Mouse (Mus musculus): ENCODE data around the gene Aff1. TPM values are rescaled to one million over a fixed set of nuclear protein-coding genes. Genes with fewer than 3 reads are reported as not detected.
A peak's percentile ranks its signal among the peaks of the same experiment; 100 is the strongest.

Aff1 gene
- polyA plus RNA-seq, 2 experiments: 7.0 to 17.1 TPM

DNA sequence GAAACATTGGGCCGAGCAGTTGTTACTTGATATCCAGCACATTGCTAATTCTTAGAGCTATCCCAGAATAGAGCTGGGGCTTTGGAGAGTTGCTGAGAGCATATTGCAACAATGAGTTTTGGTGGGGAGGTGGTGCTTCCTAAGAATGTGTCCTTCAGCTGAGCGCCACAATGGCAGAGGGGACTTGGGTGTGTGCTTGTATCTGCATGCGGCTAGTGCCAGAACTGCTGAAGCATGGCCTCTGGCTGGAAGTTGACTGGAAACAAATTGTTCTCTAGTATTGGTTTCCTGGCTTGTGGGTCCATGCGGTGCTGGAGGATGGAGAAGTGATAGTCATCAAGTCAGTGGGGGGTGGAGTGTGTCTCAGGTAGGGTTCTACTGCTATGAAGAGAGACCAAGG, 13.2 kb downstream of the Aff1 start:
- Histone ChIP-seq H3K9ac (replicated peaks) (no peak overlapping the region), H3K4me3 (ENCODE audit: insufficient read depth in 1 of 2, low read depth in 2 of 2, low read length in 2 of 2) (no peak overlapping the region), H3K27ac (no peak overlapping the region), H3K9me3 (ENCODE audit: control insufficient read depth, low read length) (no peaks in the 10 kb centered on the region), H3K27me3 (ENCODE audit: control insufficient read depth, insufficient read depth, low read length) (no peaks in the 10 kb centered on the region), H3K36me3 (replicated peaks; ENCODE audit: control insufficient read depth, insufficient read depth, low read depth) (no peaks in the 10 kb centered on the region), H3K4me1 (replicated peaks; ENCODE audit: control insufficient read depth in 2 of 2, insufficient read depth in 2 of 2, low read length in 1 of 2) (peaks cover 7 to 9% of the 10 kb centered on the region in 2 experiments), H3K4me2 (ENCODE audit: low read depth) (no peak overlapping the region)
- no peak for ATAC-seq (ENCODE audit: insufficient read depth)
- DNase-seq (ENCODE audit: low read depth in 3 of 3, low spot score in 3 of 3): no peak
- 73% methylated on average over 4 of the region's 4 CpGs for WGBS (ENCODE audit: insufficient replicate concordance)
- TF ChIP-seq CTCF (IDR thresholded peaks at IDR 0.05; ENCODE audit: low read depth) (no peak), EP300 (IDR thresholded peaks at IDR 0.05; ENCODE audit: low read depth) (no peak)

DNA sequence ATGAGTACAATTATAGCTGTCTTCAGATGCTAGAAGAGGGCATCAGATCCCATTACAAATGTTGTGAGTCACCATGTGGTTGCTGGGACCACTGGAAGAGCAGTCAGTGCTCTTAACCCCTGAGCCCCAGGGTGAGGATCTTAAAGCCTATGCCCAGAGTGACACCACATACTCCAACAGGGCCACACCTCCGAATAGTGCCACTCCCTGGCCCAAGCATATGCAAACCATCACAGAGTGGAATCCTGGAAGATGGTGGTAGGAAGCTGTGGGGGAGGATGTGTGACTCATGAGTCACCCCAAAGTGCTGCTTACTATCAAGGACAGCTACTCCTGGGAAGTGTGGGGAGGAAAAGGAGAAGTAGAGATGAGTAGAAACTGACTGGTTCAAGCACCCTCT, 13.7 kb downstream of the Aff1 start:
- Histone ChIP-seq H3K36me3 (replicated peaks; ENCODE audit: control insufficient read depth, insufficient read depth, low read depth) (no peaks in the 10 kb centered on the region), H3K27me3 (ENCODE audit: control insufficient read depth, insufficient read depth, low read length) (no peaks in the 10 kb centered on the region), H3K4me2 (ENCODE audit: low read depth) (no peak overlapping the region), H3K9me3 (ENCODE audit: control insufficient read depth, low read length) (no peaks in the 10 kb centered on the region), H3K27ac (no peak overlapping the region), H3K9ac (replicated peaks) (no peak overlapping the region), H3K4me3 (ENCODE audit: insufficient read depth in 1 of 2, low read depth in 2 of 2, low read length in 2 of 2) (no peak overlapping the region), H3K4me1 (replicated peaks; ENCODE audit: control insufficient read depth in 2 of 2, insufficient read depth in 2 of 2, low read length in 1 of 2) (peaks cover 7 to 9% of the 10 kb centered on the region in 2 experiments)
- no peak for DNase-seq (ENCODE audit: low read depth in 3 of 3, low spot score in 3 of 3)
- TF ChIP-seq EP300 (IDR thresholded peaks at IDR 0.05; ENCODE audit: low read depth) (no peak), CTCF (IDR thresholded peaks at IDR 0.05; ENCODE audit: low read depth) (no peak)
- no peak for ATAC-seq (ENCODE audit: insufficient read depth)
- 53% methylated on average over 1 of the region's 1 CpGs for WGBS (ENCODE audit: insufficient replicate concordance)

DNA sequence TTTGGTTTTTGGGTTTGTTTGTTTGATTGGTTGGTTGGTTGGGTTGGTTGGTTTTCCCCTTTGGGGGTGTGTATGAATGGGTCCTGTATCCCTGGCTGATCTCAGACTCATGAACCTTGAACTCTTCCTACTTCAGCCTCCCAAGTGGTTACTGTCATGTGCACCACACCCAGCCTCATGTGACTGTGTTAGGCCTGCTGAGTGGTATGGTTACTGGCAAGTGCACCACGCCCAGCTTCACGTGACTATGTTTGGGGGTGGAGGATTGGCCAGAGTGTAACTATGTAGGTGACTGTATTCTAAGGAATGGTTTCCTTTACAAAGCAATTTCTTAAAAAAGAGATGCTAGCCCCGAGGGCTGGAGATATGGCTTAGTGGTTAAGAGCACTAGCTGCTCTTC, 16.9 kb downstream of the Aff1 start:
- DNase-seq (ENCODE audit: low read depth in 3 of 3, low spot score in 3 of 3) (peak; percentile 28 to 58 (median 33)), ATAC-seq (ENCODE audit: insufficient read depth) (peak; percentile 94)
- WGBS (ENCODE audit: insufficient replicate concordance): 49% methylated on average over 3 of the region's 3 CpGs
- H3K4me1 ChIP-seq (replicated peaks; ENCODE audit: control insufficient read depth in 2 of 2, insufficient read depth in 2 of 2, low read length in 1 of 2): peaks cover 9% of the 10 kb centered on the region in 2 experiments
- no peak overlapping the region for H3K27ac ChIP-seq
- H3K9me3 ChIP-seq (ENCODE audit: control insufficient read depth, low read length): no peaks in the 10 kb centered on the region
- H3K36me3 ChIP-seq (replicated peaks; ENCODE audit: control insufficient read depth, insufficient read depth, low read depth): no peaks in the 10 kb centered on the region
- H3K4me3 ChIP-seq (ENCODE audit: insufficient read depth in 1 of 2, low read depth in 2 of 2, low read length in 2 of 2): no peak overlapping the region
- H3K27me3 ChIP-seq (ENCODE audit: control insufficient read depth, insufficient read depth, low read length): no peaks in the 10 kb centered on the region
- H3K9ac ChIP-seq (replicated peaks): no peak overlapping the region
- TF ChIP-seq CTCF (IDR thresholded peaks at IDR 0.05; ENCODE audit: low read depth) (no peak), EP300 (IDR thresholded peaks at IDR 0.05; ENCODE audit: low read depth) (no peak)
- H3K4me2 ChIP-seq (ENCODE audit: low read depth): no peak overlapping the region

DNA sequence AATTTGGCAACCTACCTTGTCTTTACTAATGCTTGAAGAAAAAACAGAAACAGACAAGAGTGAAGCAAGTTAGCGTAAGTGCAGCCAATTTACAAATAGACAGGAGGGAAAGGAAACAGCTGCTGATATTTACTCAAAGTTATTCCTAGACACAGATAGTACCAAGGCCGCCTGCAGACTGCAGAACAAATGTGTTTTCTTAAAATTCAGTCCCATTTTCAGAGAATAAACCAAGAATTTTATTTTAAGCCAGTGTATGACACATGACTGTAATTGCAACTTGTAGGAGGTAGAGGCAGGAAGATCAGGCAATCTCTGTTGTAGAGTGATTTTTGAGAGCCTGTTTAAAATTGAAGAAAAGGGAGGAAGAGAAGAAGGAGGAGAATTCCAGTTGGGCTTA, 19.7 kb downstream of the Aff1 start:
- 59% methylated on average over 2 of the region's 2 CpGs for WGBS (ENCODE audit: insufficient replicate concordance)
- no peak overlapping the region for H3K4me3 ChIP-seq (ENCODE audit: insufficient read depth in 1 of 2, low read depth in 2 of 2, low read length in 2 of 2)
- H3K36me3 ChIP-seq (replicated peaks; ENCODE audit: control insufficient read depth, insufficient read depth, low read depth): no peaks in the 10 kb centered on the region
- ATAC-seq (ENCODE audit: insufficient read depth): no peak
- DNase-seq (ENCODE audit: low read depth in 3 of 3, low spot score in 3 of 3): no peak
- no peak overlapping the region for H3K27ac ChIP-seq
- H3K9me3 ChIP-seq (ENCODE audit: control insufficient read depth, low read length): no peaks in the 10 kb centered on the region
- no peaks in the 10 kb centered on the region for H3K27me3 ChIP-seq (ENCODE audit: control insufficient read depth, insufficient read depth, low read length)
- TF ChIP-seq CTCF (IDR thresholded peaks at IDR 0.05; ENCODE audit: low read depth) (no peak), EP300 (IDR thresholded peaks at IDR 0.05; ENCODE audit: low read depth) (no peak)
- H3K4me2 ChIP-seq (ENCODE audit: low read depth): no peak overlapping the region
- H3K9ac ChIP-seq (replicated peaks): no peak overlapping the region
- peaks cover 9% of the 10 kb centered on the region in 2 experiments for H3K4me1 ChIP-seq (replicated peaks; ENCODE audit: control insufficient read depth in 2 of 2, insufficient read depth in 2 of 2, low read length in 1 of 2)

DNA sequence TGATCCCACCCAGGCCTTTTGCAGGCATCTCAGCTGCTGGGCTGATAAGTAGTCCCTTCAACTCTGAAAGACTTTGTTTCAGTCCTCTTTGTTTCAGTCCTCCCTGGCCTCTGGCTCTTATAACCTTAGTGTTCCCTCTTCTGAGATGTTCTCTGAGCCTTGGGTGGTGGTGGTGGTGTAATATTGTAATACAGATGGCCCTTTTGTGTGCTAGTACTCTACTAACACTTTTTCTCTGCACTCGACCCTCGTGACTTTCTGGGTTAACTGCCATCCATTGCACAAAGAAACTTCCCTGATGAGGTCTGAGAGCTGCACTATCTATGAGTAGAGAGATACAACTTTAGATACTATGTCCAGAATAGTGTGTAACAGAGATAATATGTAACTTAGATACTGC, 21.2 kb downstream of the Aff1 start:
- Histone ChIP-seq H3K4me1 (replicated peaks; ENCODE audit: control insufficient read depth in 2 of 2, insufficient read depth in 2 of 2, low read length in 1 of 2) (peaks cover 9% of the 10 kb centered on the region in 2 experiments), H3K27ac (no peak overlapping the region), H3K27me3 (ENCODE audit: control insufficient read depth, insufficient read depth, low read length) (no peaks in the 10 kb centered on the region), H3K4me3 (ENCODE audit: insufficient read depth in 1 of 2, low read depth in 2 of 2, low read length in 2 of 2) (no peak overlapping the region), H3K9ac (replicated peaks) (no peak overlapping the region), H3K4me2 (ENCODE audit: low read depth) (no peak overlapping the region), H3K36me3 (replicated peaks; ENCODE audit: control insufficient read depth, insufficient read depth, low read depth) (no peaks in the 10 kb centered on the region), H3K9me3 (ENCODE audit: control insufficient read depth, low read length) (no peaks in the 10 kb centered on the region)
- 33% methylated on average over 2 of the region's 2 CpGs for WGBS (ENCODE audit: insufficient replicate concordance)
- no peak for ATAC-seq (ENCODE audit: insufficient read depth)
- no peak for TF ChIP-seq CTCF (IDR thresholded peaks at IDR 0.05; ENCODE audit: low read depth)
- no peak for TF ChIP-seq EP300 (IDR thresholded peaks at IDR 0.05; ENCODE audit: low read depth)
- no peak for DNase-seq (ENCODE audit: low read depth in 3 of 3, low spot score in 3 of 3)

Data from liver, embryonic 14.5 days (tissue).